Mouse (Mus musculus): Measurements from ENCODE around the gene Adgrf3. TPM values are rescaled to one million over a fixed set of nuclear protein-coding genes. Genes with fewer than 3 reads are reported as not detected.
"Not testable (repeated sequence)": the region's sequence is repeated elsewhere in the genome, so short reads cannot be mapped to it uniquely, and the experiment has no call there.

The Adgrf3 gene
- total RNA-seq (2015) (not detected in 2 replicates), total RNA-seq (2017) (not detected in 2 replicates)

DNA sequence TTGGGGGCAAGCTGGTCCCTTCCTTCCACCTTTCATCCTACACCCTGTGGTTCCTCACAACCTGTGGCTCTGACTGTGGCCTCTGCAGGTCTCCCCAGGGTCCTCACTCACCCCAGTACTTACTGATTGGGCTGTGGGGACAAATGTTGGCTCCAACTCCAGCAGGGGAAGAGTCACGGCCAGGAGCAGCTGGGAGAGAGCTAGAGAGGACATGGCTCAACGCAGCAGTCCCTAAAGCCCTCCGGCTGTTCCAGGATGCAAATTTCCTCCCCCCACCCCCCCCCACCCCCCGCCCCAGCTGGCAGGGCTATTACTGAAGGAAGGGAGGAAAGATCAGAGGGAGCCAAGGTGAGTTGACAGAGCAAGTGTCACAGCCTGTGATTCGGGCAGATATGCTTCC is at the start of gene Adgrf3:
Adgrf3 (minus strand) TSS at position 230 of the 400 bp plus-strand sequence.
- ATAC-seq (ENCODE audit: poor library complexity, severe bottlenecking): no peak

DNA sequence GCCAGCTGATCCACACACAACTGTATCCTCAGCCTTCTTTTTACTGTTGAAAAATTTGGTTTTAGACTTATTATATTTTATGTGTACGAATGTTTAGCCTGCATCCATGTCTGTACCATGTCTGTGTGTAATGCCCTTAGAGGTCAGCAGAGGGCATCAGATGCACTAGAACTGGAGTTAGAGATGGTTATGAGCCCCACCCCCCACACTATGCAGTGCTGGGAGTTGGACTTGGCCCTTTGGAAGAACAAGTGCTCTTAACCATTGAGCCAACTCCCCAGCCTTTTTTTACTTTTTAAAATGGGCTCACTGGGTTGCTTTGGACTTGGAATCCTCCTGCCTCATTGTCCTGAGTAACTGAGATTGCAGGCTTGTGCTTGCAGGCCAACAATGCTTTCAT is 42.1 kb upstream of the Adgrf3 start:
- ATAC-seq (ENCODE audit: poor library complexity, severe bottlenecking): 0 out of 2 replicates have a peak, but pooled peaks have one; percentile 43

DNA sequence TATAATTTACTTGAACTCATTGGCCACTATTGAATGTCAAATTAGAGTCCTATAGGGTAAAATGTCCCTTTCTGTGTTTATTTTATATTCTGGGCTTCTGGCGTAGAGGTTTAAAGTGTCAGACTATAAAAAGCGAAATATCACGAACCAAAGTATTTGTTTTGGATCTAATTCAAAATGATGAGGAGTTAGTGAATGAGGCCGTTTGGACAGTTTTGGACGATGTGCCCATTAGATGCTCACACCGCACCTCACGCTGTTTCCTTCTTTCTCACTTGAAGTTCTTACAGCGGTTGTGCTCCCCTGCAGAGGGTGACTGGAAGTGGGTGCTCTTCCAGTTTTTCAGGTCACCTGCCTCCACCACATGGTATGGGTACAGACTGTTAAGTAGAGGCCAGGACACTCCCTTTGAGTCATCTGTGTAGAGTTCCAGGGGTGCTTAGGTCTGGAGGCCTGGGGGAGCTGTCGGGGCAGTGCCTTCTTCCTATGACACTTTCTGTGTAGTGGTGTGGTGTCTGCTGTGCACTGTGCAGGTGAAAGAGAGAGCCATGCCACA is 40.4 kb upstream of the Adgrf3 start:
- ATAC-seq (ENCODE audit: poor library complexity, severe bottlenecking): no peak

DNA sequence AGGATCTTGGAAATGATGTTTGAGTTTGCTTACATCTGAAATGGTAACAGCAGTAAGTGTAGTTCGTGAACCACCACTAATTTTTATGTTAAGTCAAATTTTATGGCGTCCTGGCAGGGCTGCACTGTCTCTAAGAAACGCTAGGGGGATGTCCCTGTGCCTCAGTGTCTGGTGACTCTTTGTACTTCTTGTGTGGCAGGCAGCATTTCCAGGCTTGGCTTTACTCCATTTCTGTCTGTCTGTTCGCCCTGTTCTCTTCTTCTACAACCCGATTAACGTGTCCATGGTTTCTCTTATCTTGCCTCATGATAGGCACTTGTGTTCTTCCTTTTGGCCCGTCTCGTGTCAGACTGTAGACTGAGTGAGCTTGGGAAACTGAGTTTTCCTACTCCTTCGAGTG is 38.2 kb upstream of the Adgrf3 start:
- ATAC-seq (ENCODE audit: poor library complexity, severe bottlenecking): no peak

DNA sequence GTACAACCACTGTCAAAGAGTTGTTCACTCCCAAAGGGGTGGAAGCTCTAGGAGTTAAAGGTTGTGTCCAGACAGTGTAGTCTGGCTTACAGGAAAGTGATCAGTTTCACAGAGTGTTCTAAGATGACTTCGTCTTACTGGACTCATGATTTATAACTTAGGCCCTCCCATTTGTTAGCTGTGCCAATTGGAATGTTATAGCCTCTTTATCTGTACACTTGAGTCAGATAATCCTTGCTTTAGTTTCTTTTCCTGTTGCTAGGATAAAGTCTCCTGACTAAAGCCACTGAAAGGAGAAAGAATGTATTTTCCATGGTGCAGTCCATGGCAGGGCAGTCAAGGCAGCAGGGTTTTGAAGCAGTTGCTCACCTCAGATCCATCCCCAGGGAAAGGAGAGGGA is 36.9 kb upstream of the Adgrf3 start:
- ATAC-seq (ENCODE audit: poor library complexity, severe bottlenecking): no peak

DNA sequence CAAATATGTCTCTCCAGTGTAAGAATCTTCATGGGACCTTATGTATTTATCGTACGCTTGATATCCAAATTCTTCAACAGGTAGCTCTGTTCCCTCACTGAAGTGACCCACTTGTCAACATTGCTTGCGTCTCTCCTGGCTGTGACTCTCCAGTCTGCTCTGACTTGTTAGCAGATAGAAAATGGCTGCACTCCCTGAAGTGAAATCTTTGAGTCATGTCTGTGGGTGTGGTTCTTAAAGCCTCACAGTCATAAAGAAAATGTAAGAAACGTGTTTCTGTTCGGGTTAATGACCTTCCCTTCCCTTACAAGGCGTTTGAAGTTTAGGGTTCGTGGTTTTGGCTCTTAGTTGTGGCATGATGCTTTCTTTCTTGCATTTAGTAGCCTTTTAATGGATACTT is 35.0 kb upstream of the Adgrf3 start:
- ATAC-seq (ENCODE audit: poor library complexity, severe bottlenecking): peak; percentile 49

DNA sequence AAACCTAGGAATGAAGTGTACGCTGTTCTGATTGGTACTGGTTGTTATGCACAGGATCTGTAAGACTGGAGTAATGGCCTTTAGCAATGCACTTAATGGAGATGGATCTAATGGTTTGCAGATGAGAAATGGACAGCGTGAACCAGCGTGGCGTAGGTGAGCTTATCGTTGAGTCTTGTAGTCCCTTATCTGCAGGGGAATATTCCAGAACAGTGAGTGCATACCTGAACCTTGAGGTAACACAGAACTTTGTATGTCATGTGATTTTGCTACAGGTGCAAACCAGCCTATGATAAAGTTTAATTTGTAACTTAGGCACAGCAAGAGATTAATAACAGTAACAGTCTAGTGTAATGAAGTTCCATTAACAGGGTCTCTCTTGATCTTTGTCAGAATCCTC is 33.0 kb upstream of the Adgrf3 start:
- no peak for ATAC-seq (ENCODE audit: poor library complexity, severe bottlenecking)

DNA sequence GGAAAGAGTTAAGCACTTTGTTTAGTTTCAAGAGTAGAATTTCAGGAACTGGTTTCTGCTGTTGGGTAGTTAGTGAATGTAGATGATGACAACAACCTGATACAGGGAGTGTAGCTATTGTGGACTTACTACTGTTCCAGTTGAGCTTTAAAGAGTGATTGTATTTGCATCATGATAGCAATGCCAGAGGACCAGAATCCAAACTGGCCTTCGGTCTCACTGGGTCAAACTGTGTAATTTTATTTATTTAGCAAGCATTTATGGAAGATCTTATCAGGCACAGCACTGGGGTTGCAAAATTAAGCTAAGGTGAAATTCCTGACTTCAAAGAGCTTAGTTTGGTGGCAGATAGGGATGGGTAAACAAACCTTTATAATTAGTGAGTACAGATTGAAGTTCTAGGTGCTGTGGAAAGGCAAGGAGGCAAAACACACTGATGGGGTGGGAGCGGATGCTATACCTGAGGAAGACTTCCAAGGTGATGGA is 30.2 kb upstream of the Adgrf3 start:
- ATAC-seq (ENCODE audit: poor library complexity, severe bottlenecking): no peak

DNA sequence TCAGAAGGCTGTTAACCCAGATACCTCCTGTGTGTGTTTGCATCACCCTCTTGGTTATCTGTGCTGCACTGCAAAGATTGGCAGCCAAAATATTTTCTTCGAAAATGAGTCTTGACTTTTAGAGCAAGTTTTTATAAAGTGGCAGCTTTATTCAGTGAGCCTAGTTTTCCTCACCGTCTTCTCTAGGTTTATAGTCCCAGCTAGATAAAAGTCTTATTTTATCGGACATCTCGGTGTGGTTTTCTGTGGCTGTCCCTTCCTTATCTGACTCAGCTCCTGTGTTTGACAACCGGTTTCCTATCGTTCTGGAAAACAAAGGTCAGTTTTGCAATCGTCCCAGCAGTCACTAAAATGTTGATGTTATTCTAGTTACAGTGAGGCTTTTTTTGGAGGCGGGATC is 28.5 kb upstream of the Adgrf3 start:
- ATAC-seq (ENCODE audit: poor library complexity, severe bottlenecking): no peak

DNA sequence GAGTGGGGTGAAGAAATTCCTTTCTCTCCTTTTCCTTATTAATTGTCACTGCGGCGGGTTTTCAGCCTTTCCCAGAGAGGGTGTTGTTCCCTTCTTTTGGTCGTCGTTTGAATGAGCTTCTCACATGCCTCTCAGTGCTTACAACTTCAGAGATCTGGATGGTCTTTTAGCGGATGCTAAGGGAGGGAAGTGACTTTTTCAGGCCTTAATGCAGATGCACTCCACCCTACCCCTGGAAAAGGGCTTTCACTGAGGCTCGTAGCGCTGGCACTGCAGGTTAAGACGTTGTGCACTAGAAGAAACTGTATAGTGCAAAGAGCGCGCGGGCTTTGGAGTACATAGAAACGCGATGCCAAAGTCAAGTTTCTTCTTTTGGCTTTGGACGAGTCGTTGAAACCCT is 27.5 kb upstream of the Adgrf3 start:
- no peak for ATAC-seq (ENCODE audit: poor library complexity, severe bottlenecking)

DNA sequence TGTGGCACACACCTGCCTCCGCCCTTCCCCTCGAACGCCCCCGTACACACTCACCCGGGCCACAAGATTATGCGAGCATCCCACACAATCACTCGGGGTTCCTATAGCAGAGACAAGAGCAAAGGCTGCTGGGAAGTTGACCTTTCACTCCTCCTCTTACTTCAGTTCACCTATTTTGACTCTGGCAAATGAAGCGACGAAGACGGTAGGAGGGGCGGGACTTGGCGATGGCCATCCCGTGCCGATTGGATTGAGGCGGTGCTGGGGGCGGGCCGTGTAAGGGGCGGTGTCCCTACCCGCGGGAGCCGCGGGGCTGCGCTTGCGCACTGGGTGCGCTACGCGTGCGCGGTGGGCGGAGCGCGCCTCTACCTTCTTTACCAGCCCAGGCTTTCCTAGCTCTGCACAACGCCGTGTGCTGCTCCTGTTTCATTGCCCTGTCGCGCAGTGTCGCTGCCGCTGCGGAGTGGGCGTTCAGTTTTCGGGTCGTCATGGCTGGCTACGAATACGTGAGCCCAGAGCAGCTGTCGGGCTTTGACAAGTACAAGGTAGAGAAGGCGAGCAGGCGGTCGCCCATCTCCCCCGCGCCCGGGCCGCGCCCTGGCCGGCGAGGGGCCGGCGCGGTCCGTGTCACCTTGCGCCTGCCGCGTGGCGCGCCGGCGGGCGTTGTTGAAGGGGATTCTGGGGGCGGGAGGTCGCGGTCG is 26.9 kb upstream of the Adgrf3 start, which contains the start of gene Selenoi:
Selenoi (plus strand) TSS at position 311 of the 701 bp plus-strand sequence.
- peak; percentile 98 for ATAC-seq (ENCODE audit: poor library complexity, severe bottlenecking)

DNA sequence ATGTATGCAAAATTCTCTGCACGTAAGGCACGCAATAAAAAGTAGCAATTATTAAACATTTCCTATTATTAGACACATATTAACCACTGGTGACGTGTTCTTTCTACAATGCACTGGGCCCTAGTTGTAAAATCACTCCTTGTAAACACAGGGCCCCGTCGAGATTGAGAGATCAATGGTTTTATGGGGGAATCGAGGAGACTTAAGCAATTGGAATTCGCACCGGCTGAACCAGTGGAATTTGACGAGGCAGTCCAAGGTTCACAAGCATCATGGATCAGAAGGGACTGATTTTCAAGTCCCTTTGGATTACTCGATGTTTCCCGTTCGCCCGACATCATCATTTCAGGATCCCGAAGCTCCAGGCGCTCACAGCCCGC is 26.4 kb upstream of the Adgrf3 start:
- no peak for ATAC-seq (ENCODE audit: poor library complexity, severe bottlenecking)

DNA sequence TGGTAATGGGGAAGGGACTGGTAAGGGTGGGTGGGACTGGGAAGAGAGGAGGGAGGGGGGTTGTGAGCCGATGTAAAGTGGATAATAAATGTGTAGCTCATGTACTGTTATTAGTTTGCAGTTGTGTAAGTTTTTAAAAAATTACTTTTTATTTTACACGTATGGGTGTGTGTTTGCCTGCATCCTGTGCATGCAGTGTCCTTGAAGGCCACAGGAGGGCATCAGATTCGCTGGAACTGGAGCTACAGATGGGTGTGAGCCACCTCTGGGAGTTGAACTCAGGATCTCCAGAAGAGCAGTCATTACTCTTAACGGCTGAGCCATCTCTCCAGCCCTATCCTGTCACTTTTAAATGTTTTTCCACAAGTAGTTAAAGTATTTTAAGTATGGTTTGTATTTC is 25.4 kb upstream of the Adgrf3 start:
- ATAC-seq (ENCODE audit: poor library complexity, severe bottlenecking): no peak

DNA sequence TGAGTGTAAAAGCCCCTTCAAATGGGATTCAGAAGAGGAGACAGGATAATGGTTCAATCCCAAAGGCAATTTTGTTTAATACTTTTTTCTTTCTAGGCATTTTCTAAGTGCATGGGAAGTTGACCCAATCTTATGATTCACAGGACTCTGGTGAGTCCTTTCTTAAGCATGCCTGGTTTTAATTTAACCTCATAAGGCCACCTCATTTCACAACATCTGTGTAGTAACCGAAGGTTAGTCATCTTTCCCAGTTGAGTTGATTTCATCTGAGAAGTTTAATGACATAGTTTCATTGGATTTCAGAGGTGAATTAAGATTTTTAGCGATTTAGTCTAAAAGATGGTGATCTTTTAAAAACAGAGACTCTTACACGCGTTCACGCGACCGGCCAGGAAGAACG is 17.2 kb upstream of the Adgrf3 start:
- ATAC-seq (ENCODE audit: poor library complexity, severe bottlenecking): no peak

DNA sequence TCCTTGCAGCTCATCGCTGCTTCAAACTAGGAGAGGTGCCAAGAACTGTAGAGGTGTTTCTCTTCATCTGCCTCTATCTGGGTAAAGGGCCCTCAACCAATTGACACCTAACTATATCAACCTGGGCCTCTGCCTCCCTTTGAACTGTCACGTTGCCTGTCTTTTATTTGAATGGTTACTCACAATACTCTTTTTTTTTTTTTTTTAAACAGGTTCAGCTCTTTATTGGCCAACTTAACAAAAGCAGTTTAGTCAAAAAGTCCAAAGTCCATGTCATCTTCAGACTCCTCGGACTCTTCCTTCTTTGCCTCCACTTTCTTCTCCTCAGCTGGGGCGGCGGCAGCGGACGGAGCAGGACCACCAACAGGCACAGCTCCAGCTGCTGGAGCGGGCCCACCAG is 15.1 kb upstream of the Adgrf3 start:
- no peak for ATAC-seq (ENCODE audit: poor library complexity, severe bottlenecking)

DNA sequence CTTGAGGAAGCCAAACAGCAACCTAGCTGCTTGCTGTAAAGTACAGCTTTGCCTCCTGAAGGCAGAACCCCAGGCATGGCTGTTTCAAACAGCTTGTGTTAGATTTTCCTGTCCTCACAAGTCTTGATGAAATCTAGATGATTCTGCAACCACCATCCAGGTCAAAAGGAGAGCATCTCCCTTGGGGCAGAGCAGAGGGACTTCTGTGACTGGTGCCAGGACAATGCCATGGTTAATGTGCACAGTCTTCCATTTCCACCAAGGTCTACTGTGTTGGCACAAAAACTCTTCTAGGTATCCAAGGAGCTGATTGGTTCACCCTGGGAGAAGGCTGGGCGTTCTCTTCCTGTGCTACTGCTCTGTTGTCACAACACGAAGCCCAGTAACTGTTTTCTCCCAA is 14.2 kb upstream of the Adgrf3 start:
- ATAC-seq (ENCODE audit: poor library complexity, severe bottlenecking): no peak

DNA sequence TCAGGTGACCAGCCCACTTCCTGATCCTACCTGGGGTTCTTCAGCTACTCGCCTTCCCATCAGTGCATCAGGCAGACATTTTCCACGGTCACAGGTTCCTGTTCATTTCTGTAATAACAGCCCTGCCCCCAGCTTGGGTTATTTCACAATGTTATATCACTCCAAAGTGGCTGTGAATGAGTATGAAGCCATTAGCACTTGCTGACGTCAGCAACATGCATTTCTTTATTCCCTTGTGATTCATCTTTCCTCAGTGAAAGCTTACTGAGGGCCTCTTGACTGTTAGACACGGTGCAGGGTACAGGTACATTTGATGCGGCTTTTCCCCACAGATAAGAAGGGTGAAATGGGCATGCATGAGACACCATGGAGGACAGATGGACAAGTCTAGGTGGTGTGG is 10.4 kb upstream of the Adgrf3 start:
- 0 out of 2 replicates have a peak, but pooled peaks have one; percentile 15 for ATAC-seq (ENCODE audit: poor library complexity, severe bottlenecking)

DNA sequence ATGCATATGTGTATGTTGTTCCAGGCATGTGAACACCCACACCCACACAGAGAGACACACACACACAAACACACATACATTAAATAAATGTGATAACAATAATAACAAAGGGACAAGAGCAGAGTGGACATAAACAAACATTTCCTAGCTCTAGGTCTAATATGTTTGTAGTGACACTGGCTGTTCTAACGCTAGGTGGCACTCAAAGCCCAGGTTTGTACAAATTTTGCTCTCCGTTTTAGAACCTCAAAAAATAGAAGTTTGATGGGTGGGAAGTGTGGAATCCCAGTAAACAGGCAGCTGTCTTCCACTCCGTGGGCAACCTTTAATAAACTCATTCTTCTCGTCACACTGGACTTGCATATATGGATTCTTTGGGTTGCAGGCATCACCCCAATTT is 9.4 kb upstream of the Adgrf3 start:
- peak; percentile 51; the same call in 1 of the 2 replicates for ATAC-seq (ENCODE audit: poor library complexity, severe bottlenecking)

DNA sequence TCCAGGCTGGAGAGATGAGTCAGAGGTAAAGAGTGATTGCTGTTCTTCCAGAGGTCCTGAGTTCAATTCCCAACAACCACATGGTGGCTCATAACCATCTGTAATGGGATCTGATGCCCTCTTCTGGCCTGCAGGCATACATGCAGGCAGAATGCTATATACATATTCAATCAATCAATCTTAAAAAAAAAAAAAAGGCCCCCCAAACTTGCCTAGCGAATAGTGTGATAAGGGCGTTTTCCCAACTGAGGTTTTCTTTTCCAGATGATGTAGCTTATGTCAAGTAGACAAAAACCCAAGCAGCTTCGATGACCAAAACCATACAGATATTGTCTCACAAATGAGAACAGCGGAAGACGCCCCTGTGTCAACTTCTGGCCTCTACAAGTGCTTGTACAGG is 5.2 kb upstream of the Adgrf3 start:
- not testable (repeated sequence) for ATAC-seq (ENCODE audit: poor library complexity, severe bottlenecking)

DNA sequence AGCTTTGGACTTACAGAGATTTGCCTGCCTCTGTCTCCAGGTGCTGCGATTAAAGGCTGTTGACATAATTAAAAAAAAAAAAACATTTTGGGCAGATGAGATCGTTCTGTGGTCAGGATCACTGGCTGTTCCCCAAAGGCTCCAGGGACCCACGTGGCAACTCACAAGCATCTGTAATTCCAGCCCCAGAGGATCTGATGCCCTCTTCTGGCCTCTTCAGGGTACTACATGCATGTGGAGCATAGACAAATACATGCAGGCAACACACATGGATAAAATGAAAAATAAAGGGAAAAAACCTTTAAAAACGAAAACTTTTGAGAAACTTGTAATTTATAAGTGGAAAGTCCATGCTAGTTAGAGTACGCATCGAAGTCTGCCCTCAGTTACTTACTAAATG is 1.8 kb upstream of the Adgrf3 start:
- peak; percentile 73 for ATAC-seq (ENCODE audit: poor library complexity, severe bottlenecking)

DNA sequence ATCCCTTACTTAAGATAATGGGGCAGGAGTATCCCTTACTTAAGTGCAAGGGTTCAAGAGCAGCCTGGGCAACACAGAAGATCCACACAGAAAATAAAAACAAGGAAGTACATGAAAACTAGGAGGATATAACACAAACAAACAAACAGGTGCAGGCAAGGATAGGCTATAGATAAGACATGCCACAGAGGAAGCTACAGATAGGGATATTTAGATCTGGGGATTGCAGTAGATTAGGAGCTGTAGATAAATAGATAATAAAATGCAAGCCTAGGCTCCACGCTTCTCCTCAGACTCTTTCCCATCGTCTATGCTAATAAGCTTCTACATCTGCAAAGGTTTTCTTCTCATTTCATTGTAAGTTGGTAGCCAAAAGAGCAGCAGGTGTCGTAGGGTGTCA is 488 bp downstream of the Adgrf3 start:
- no peak for ATAC-seq (ENCODE audit: poor library complexity, severe bottlenecking)

DNA sequence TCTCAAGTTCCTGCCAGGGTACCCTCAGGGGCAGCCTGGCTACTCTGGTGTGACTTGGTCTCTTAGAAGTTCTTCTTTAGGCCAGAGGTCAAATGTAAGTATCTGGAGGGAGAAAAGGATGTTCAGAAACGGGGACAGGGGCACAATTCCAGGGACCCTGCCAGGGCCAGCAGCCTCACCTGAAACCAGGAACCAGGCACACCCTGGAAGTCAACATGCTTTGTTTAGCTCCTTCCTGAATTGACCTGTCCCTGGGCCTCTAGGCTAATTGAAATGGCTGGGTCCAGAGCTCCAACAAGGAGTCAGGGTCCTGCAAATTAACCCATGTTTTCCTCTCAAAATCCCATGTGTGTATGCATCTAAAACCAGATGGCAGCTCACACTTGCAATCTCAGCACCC is 1.1 kb downstream of the Adgrf3 start:
- ATAC-seq (ENCODE audit: poor library complexity, severe bottlenecking): no peak
